Mouse (Mus musculus): ENCODE measurements around the gene Slc38a10. TPM values are rescaled to one million over a fixed set of nuclear protein-coding genes. Genes with fewer than 3 reads are reported as not detected.

Gene Slc38a10
- polyA plus RNA-seq, 1 experiment = 247 TPM

- Histone ChIP-seq H3K9me3 (peaks cover 9% of the 10 kb centered on the region; the same call in 1 of the 2 replicates), H3K4me3 (replicated peaks) (peak overlapping the region; percentile 42), H3K4me1 (peaks cover 67% of the 10 kb centered on the region), H3K36me3 (replicated peaks; ENCODE audit: low read length) (peaks cover 7% of the 10 kb centered on the region), H3K27me3 (replicated peaks) (peaks cover 49% of the 10 kb centered on the region)
- TF ChIP-seq GATA1 (IDR thresholded peaks at IDR 0.05; ENCODE audit: borderline replicate concordance, low read length) = no peak
- TF ChIP-seq FLI1 (IDR thresholded peaks at IDR 0.05; ENCODE audit: low read length) = no peak
These were observed 30.2 kb upstream of the Slc38a10 start for GRCm38 (mm10) chr11:120181379-120181778.

DNA sequence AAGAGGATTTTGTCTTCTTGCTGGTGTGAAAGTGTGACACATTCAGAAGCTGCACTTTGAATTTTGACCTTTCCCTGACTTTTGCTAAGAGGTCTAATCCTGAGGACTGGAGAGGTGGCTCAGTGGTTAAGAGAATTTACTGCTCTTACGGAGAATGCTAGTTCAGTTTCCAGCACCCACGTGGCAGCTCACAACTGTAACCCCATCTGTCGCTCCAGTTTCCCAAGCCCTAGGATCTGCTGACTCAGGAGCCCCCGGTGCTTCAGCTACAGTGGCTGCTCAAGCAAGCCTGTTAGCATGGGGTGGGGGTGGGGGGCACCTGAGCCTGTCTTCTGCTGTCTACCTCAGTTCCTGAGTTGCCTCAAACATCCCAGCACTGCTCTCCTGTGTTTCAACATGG lies 28.2 kb upstream of the Slc38a10 start:
- peaks cover 49% of the 10 kb centered on the region for H3K27me3 ChIP-seq (replicated peaks)

DNA sequence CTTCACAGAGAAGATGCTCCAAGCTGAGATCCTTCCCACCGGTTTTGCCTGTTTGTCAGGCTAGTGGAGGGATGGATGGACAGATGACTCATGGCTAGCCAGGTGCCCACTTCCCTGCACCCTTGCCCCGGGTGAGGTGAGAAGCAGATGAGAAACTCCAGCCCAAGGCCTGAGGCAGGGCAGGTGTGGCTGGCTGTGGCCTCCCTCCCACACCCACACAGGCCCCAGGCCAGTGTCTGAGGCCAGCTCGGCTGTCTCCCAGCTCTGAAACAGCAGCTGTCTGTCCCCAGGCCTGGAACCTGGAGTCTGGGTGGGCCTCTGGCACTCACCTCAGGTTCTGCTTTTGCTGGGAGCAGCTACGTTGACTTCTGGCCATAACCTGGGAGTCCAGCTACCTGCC lies 24.8 kb upstream of the Slc38a10 start:
- Histone ChIP-seq H3K27me3 (replicated peaks) (peaks cover 65% of the 10 kb centered on the region), H3K4me3 (replicated peaks) (no peak overlapping the region), H3K36me3 (replicated peaks; ENCODE audit: low read length) (no peaks in the 10 kb centered on the region), H3K4me1 (peaks cover 38% of the 10 kb centered on the region), H3K9me3 (no peaks in the 10 kb centered on the region)
- TF ChIP-seq GATA1 (IDR thresholded peaks at IDR 0.05; ENCODE audit: borderline replicate concordance, low read length) (no peak), FLI1 (IDR thresholded peaks at IDR 0.05; ENCODE audit: low read length) (no peak)

More for the DNA sequence above, 28.2 kb upstream of the Slc38a10 start:
- Histone ChIP-seq H3K4me1 (peaks cover 57% of the 10 kb centered on the region), H3K9me3 (no peaks in the 10 kb centered on the region), H3K4me3 (replicated peaks) (no peak overlapping the region), H3K36me3 (replicated peaks; ENCODE audit: low read length) (no peaks in the 10 kb centered on the region)
- TF ChIP-seq GATA1 (IDR thresholded peaks at IDR 0.05; ENCODE audit: borderline replicate concordance, low read length) (no peak), FLI1 (IDR thresholded peaks at IDR 0.05; ENCODE audit: low read length) (no peak)

- H3K4me3 ChIP-seq (replicated peaks) = no peak overlapping the region
- no peak for TF ChIP-seq FLI1 (IDR thresholded peaks at IDR 0.05; ENCODE audit: low read length)
- TF ChIP-seq GATA1 (IDR thresholded peaks at IDR 0.05; ENCODE audit: borderline replicate concordance, low read length) = no peak
- H3K9me3 ChIP-seq = no peaks in the 10 kb centered on the region
- peaks cover 73% of the 10 kb centered on the region for H3K27me3 ChIP-seq (replicated peaks)
- peaks cover 41% of the 10 kb centered on the region for H3K4me1 ChIP-seq
- no peaks in the 10 kb centered on the region for H3K36me3 ChIP-seq (replicated peaks; ENCODE audit: low read length)
These were observed 22.1 kb upstream of the Slc38a10 start for GRCm38 (mm10) chr11:120173213-120173612.

GRCm38 (mm10) chr11:120171168-120171567 lies 20.0 kb upstream of the Slc38a10 start:
- no peaks in the 10 kb centered on the region for H3K9me3 ChIP-seq
- H3K4me1 ChIP-seq = peaks cover 48% of the 10 kb centered on the region
- TF ChIP-seq FLI1 (IDR thresholded peaks at IDR 0.05; ENCODE audit: low read length) (no peak), GATA1 (IDR thresholded peaks at IDR 0.05; ENCODE audit: borderline replicate concordance, low read length) (no peak)
- H3K27me3 ChIP-seq (replicated peaks) = peaks cover 64% of the 10 kb centered on the region
- no peak overlapping the region for H3K4me3 ChIP-seq (replicated peaks)
- no peaks in the 10 kb centered on the region for H3K36me3 ChIP-seq (replicated peaks; ENCODE audit: low read length)

DNA sequence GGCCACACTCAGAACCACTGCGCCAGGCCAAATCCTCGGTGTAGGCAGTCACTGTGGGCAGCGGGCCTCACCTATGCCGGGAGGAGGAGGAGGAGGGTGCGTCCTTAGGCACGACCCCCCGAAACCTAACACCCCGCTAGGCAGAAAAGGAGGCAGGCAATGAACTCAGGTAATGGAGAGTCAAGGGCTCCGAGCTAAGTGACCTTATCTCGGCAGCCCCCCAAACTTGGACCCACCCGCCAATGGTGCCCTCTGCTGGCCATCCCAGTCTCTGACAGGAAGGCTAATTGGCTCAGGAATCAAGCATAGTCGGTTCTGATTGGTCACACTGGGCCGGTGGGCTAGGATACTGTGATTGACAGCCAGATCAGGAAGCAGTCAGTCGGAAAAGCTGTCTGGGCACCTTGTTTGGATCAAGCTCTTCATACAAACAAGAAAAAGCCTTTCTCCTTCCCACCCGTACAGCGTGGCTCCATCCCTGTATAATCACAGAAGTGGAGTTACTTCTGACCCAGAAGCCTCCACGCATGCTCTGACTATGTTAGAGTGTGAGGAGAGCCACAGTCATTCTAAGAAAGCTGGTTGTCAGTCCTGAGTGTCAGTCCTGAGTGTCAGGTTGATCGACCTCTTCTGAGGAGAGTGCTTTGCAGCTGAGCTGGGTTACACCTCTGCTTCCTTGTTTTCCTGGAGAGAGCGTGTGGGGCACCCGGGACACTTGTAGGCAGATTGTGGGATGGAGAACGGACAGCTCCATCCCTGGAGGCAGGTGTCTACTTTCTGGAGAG lies 18.3 kb upstream of the Slc38a10 start:
- TF ChIP-seq GATA1 (IDR thresholded peaks at IDR 0.05; ENCODE audit: borderline replicate concordance, low read length) (no peak), FLI1 (IDR thresholded peaks at IDR 0.05; ENCODE audit: low read length) (no peak)
- H3K27me3 ChIP-seq (replicated peaks) = peaks cover 65% of the 10 kb centered on the region
- H3K4me3 ChIP-seq (replicated peaks) = no peak overlapping the region

GRCm38 (mm10) chr11:120168516-120168915 lies 17.4 kb upstream of the Slc38a10 start:
- H3K4me1 ChIP-seq = peaks cover 51% of the 10 kb centered on the region
- H3K36me3 ChIP-seq (replicated peaks; ENCODE audit: low read length) = no peaks in the 10 kb centered on the region
- H3K27me3 ChIP-seq (replicated peaks) = peaks cover 64% of the 10 kb centered on the region
- TF ChIP-seq GATA1 (IDR thresholded peaks at IDR 0.05; ENCODE audit: borderline replicate concordance, low read length) = no peak
- no peak for TF ChIP-seq FLI1 (IDR thresholded peaks at IDR 0.05; ENCODE audit: low read length)
- no peaks in the 10 kb centered on the region for H3K9me3 ChIP-seq
- H3K4me3 ChIP-seq (replicated peaks) = no peak overlapping the region

More for the DNA sequence above, 18.3 kb upstream of the Slc38a10 start:
- Histone ChIP-seq H3K4me1 (peaks cover 47% of the 10 kb centered on the region), H3K9me3 (no peaks in the 10 kb centered on the region), H3K36me3 (replicated peaks; ENCODE audit: low read length) (no peaks in the 10 kb centered on the region)

DNA sequence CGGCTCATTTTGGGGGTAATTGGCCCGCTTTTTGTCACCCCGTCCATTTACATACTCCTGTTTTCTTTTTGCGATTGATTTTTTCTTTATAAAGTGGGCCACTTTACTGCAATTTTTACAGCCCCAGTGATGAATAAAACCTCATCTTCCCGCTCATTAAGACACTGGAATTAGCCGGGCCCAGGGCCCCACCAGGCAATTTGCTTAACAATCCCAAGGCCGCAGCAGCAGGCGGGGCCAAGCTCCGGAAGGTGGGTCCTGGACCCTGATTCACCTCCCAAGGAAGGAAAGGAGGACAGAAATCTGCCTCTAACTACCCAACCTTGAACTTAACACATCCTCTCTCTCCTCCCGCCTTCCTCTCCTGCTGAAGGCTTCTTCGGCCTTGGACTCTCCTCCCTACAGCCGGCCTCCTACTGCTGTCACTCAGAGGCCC lies 16.8 kb upstream of the Slc38a10 start:
- H3K4me1 ChIP-seq = peaks cover 47% of the 10 kb centered on the region
- no peak for TF ChIP-seq FLI1 (IDR thresholded peaks at IDR 0.05; ENCODE audit: low read length)
- no peak for TF ChIP-seq GATA1 (IDR thresholded peaks at IDR 0.05; ENCODE audit: borderline replicate concordance, low read length)
- no peak overlapping the region for H3K4me3 ChIP-seq (replicated peaks)
- no peaks in the 10 kb centered on the region for H3K36me3 ChIP-seq (replicated peaks; ENCODE audit: low read length)
- peaks cover 3% of the 10 kb centered on the region; the same call in 1 of the 2 replicates for H3K9me3 ChIP-seq
- H3K27me3 ChIP-seq (replicated peaks) = peaks cover 58% of the 10 kb centered on the region

GRCm38 (mm10) chr11:120167059-120167458 lies 15.9 kb upstream of the Slc38a10 start:
- peaks cover 3% of the 10 kb centered on the region; the same call in 1 of the 2 replicates for H3K9me3 ChIP-seq
- H3K27me3 ChIP-seq (replicated peaks) = peaks cover 50% of the 10 kb centered on the region
- H3K4me3 ChIP-seq (replicated peaks) = no peak overlapping the region
- no peaks in the 10 kb centered on the region for H3K36me3 ChIP-seq (replicated peaks; ENCODE audit: low read length)
- H3K4me1 ChIP-seq = peaks cover 44% of the 10 kb centered on the region
- TF ChIP-seq GATA1 (IDR thresholded peaks at IDR 0.05; ENCODE audit: borderline replicate concordance, low read length) (no peak), FLI1 (IDR thresholded peaks at IDR 0.05; ENCODE audit: low read length) (no peak)

Measured in megakaryocyte, embryonic 14.5 days (primary cell).